Mouse (Mus musculus) embryonic fibroblast, embryonic 13.5 days (primary cell): ENCODE data around the gene Hoxa5. TPM values are rescaled to one million over a fixed set of nuclear protein-coding genes. Genes with fewer than 3 reads are reported as not detected.

ENCODE experiments used
- H3K27ac ChIP-seq: 2 replicates; pipeline ENCODE4 v1.5.1; 2012; ENCODE audit warnings: low read length, control low read depth, inconsistent platforms; ENCODE audit not compliant: insufficient read depth
- H3K4me1 ChIP-seq: 2 replicates; pipeline ENCODE4 v1.6.1; 2011; ENCODE audit warnings: low read length; ENCODE audit not compliant: control insufficient read depth, insufficient read depth
- H3K4me3 ChIP-seq: 2 replicates; pipeline ENCODE4 v1.5.1; 2011; ENCODE audit warnings: mild to moderate bottlenecking, control low read depth, low read length; ENCODE audit not compliant: insufficient read depth
- CTCF ChIP-seq: IDR thresholded peaks from 2 replicates; pipeline ENCODE4 v1.5.1; 2011; ENCODE audit warnings: mild to moderate bottlenecking, control low read depth, low read length, moderate library complexity, borderline replicate concordance; ENCODE audit not compliant: insufficient read depth
- POLR2A ChIP-seq: IDR thresholded peaks from 2 replicates; pipeline ENCODE4 v1.6.1; 2011; ENCODE audit warnings: low read depth, mild to moderate bottlenecking, control low read depth, low read length, moderate library complexity
- polyA plus RNA-seq: library from polyadenylated mRNA; stranded (reverse); fragments of >200 nt; gene quantifications from 2 replicates; pipeline ENCODE4 v1.2.4, GENCODE M21; 2011; ENCODE audit warnings: low read depth; ENCODE audit not compliant: missing spikeins, insufficient read length

The Hoxa5 gene
- polyA plus RNA-seq, 1 experiment = 11.9 TPM

GRCm38 (mm10) chr6:52247766-52248637 is 43.6 kb upstream of the Hoxa5 start:
- H3K4me1 ChIP-seq = no peaks in the 10 kb centered on the region
- peak overlapping the region; percentile 23 for H3K4me3 ChIP-seq
- peak overlapping the region; percentile 35 for H3K27ac ChIP-seq
- TF ChIP-seq POLR2A (no peak), CTCF (no peak)

- H3K4me1 ChIP-seq = no peaks in the 10 kb centered on the region
- H3K27ac ChIP-seq = no peak overlapping the region
- peak overlapping the region; percentile 46; the same call in 1 of the 2 replicates for H3K4me3 ChIP-seq
- no peak for TF ChIP-seq CTCF
- no peak for TF ChIP-seq POLR2A
Observed at GRCm38 (mm10) chr6:52246916-52247315, 42.5 kb upstream of the Hoxa5 start.

- Histone ChIP-seq H3K4me3 (peak overlapping the region; percentile 46), H3K4me1 (no peaks in the 10 kb centered on the region), H3K27ac (0 out of 2 replicates have a peak overlapping the region, but pooled peaks have one; percentile 30)
- TF ChIP-seq CTCF = no peak
- no peak for TF ChIP-seq POLR2A
Observed at GRCm38 (mm10) chr6:52246403-52246803, 42.0 kb upstream of the Hoxa5 start.

GRCm38 (mm10) chr6:52245757-52246142 is 41.4 kb upstream of the Hoxa5 start, which contains the start of gene Hoxa11:
Gene Hoxa11 (minus strand): TSS chr6:52245810.
- TF ChIP-seq POLR2A (peak; percentile 67), CTCF (no peak)
- H3K4me1 ChIP-seq = no peaks in the 10 kb centered on the region
- peak within 1 kb of the TSS; percentile 47 for H3K27ac ChIP-seq
- peak within 1 kb of the TSS; percentile 46 for H3K4me3 ChIP-seq

- no peak for TF ChIP-seq CTCF
- TF ChIP-seq POLR2A = no peak; the same call in 1 of the 2 replicates
- Histone ChIP-seq H3K27ac (peak overlapping the region; percentile 47), H3K4me3 (peak overlapping the region; percentile 46), H3K4me1 (no peaks in the 10 kb centered on the region)
Observed at GRCm38 (mm10) chr6:52245040-52245756, 40.8 kb upstream of the Hoxa5 start.

GRCm38 (mm10) chr6:52244471-52245039 is 40.2 kb upstream of the Hoxa5 start:
- peak overlapping the region; percentile 46 for H3K4me3 ChIP-seq
- no peak for TF ChIP-seq CTCF
- no peak for TF ChIP-seq POLR2A
- no peak overlapping the region for H3K27ac ChIP-seq
- H3K4me1 ChIP-seq = no peaks in the 10 kb centered on the region

GRCm38 (mm10) chr6:52243681-52244121 is 39.3 kb upstream of the Hoxa5 start:
- Histone ChIP-seq H3K4me1 (no peaks in the 10 kb centered on the region), H3K4me3 (peak overlapping the region; percentile 40), H3K27ac (0 out of 2 replicates have a peak overlapping the region, but pooled peaks have one; percentile 10)
- TF ChIP-seq CTCF = no peak
- TF ChIP-seq POLR2A = no peak

- no peaks in the 10 kb centered on the region for H3K4me1 ChIP-seq
- TF ChIP-seq CTCF = no peak
- TF ChIP-seq POLR2A = no peak
- no peak overlapping the region for H3K4me3 ChIP-seq
- no peak overlapping the region for H3K27ac ChIP-seq
Observed at GRCm38 (mm10) chr6:52242801-52243332, 38.5 kb upstream of the Hoxa5 start.

- Histone ChIP-seq H3K27ac (no peak overlapping the region), H3K4me1 (no peaks in the 10 kb centered on the region), H3K4me3 (no peak overlapping the region)
- TF ChIP-seq POLR2A = no peak
- TF ChIP-seq CTCF = no peak
Observed at GRCm38 (mm10) chr6:52241001-52241621, 36.7 kb upstream of the Hoxa5 start.
